Mouse (Mus musculus) adrenal gland (tissue): ENCODE measurements around the gene Ralbp1.

Experiments
- intact Hi-C: fragments of 180-260 bp; cut with DNase I; formaldehyde crosslinking; loops from one replicate; pipeline ENCODE4 v1.15.1; 2025

The Ralbp1 gene

DNA sequence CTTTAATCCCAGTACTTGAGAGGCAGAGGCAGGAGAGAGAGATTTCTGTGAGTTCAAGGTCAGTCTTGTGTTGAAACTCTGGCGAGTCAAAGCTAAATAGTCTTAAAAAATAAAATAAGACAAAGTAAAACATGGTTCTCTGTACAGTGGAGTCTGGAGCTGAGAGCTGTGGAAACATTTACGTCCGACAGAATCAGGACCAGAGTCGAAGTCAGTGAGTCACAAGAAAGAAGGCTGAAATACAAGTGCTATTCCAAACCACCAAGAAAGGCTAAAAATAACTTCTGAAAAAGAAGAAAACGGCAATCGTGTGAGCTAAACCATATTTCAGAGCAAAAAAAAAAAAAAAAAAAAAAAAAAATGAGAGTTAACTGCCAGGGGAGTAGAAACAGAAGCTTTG, 16.7 kb upstream of the Ralbp1 start:
- intact Hi-C loops, result no loop called here

DNA sequence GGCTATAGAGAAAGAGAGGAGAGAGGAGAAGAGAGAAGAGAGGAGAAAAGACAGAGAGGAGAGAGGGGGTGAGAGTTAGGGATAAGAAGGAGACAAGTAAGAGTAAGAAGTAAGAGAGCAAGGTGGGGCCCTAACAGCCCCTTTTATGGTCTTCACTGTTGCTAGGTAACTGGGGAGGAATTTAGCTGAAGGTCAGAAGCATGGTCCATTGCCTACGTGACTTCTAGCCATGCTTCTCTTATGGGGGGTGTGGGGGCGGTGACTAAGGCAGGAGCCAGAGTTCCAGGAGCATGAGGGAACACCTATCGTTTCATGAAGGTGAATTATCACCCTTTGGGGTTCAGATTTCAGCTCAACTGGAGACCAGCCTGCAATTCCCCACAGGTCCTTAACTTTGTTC, 10.4 kb upstream of the Ralbp1 start:
- intact Hi-C loops, result no loop called here

DNA sequence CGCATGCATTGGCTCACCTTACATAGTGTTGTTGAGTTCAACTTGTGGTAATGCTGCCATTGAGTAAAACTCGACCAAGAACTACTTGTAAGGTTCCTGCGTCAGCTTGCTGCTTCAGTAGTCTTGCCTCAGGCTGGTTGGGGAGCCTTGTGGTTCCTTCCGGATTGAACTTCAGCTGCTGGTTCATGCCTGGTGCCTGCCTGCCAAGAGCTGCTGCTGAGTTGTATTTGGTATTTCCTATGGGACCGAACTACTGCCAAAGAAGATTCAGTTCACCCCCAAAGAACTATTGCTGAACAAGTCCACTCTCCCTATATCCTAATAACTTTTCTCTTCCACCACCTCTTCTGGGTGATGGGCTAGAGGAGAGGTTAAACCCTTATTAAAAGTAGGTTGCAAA, 3.9 kb upstream of the Ralbp1 start:
- intact Hi-C loops, result no loop called here

DNA sequence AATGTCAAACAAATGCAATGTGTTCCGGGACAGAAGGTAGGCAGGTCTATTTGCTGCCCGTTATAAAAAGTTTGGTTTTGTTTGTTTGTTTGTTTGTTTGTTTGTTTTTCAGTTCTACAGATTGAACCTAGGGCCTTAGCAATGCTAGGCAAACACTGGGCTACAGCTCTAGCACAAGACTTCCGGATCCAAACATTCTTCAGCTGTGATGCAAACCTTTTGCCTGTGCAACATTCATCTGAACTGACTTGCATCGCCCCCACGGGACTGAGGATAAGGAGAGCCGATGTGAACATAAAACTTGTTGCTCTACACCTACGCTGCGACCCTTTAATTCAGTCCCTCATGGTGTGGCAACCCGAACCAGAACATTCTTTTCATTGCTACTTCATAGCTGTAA, 973 bp upstream of the Ralbp1 start:
- intact Hi-C loops, result no loop called here

DNA sequence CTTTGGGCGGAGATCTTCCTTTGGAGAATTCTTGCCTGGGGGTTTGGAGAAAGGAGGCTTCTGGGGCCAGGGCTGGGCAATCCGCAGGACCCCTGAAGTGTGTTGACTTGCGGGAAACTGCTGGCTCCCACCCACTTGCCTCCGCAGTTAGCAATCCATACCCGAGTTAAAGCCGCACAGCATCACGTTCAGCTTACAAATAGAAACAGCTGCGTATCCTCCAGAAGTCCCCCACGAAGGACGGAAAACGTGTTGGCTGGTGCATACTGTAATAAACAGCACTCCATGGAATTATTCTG, 251 bp downstream of the Ralbp1 start:
- intact Hi-C loops, result no loop called here

DNA sequence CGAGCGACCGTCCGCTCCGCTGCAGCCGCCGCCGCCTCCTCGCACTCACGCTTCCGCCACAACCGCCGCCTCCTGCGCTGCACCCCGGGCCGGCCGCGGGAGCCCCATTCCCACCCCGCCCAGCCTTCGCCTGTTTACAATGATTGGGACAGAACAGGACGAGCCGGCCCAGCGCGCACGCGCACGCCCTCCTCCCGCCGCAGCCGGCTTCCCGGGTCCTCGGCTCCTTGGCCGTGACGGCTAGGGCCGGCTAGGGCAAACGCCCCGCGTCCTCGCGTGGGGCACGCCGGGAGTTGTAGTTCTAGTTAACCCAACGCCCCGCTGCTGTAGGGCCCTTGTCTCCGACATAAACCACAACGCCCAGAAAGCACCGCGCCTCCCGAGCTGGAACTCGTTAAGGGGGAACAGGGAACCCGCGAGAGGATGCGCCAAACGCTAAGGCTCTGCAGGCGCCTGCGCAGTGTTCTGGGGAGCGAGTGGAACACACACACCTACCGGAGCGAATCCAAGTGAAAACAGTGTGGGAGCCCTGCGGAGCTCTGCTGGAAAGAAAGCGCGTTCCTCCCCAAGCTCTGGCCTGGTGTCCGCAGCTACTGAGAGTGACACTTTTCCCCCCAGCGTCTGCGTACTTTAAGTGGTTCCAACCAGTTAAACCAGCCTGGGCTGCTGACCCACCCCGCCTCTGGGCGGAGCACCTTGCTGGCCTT, 754 bp downstream of the Ralbp1 start:
- intact Hi-C loops, result no loop called here

DNA sequence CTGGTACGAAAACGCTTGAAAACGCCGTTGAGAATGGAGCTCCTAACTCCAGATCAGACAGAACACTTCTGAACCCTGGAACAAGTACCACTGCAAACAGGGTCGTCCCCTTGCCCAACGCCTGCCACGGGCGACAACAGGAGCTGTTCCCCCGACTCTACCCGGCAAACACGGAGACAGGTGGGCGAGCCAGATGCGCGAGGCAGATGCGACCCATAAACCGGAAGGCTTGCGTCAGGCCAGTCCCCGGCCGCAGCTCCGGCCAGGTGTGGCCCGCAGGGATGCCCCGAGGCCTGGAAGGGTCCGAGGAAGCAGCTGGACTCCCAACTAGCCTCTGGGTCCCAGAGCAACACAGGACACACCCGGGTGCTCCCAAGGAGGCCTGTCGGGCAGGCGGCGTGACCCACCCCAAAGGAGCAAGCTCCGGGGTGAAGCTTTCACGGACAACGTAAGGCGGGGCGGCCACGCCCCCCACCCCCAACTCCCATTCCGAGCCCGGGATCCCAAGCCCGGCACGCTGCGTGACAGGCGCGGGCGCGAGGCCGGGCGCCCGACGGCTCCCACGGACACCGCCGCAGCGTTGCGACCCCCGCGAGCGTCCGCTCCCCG, 1.4 kb downstream of the Ralbp1 start:
- intact Hi-C loops, result no loop called here

DNA sequence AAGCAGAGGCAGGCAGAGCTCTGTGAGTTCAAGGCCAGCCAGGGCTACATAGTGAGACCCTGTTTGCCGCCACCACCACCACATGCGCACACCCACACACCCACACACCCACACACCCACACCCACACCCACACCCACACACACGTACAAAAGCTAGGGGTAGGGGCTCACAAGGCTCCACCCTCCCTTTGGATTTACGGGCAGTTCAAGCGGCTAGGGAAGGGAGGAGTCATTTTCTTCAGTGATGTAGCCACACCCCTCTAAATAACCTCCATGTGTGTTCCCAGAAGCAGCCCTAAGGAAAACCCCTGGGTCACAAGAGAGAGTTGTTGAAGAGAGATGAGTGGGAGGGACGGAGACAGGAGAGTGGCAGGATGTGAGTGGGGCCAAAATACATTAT, 8.6 kb downstream of the Ralbp1 start:
- intact Hi-C loops, result no loop called here

DNA sequence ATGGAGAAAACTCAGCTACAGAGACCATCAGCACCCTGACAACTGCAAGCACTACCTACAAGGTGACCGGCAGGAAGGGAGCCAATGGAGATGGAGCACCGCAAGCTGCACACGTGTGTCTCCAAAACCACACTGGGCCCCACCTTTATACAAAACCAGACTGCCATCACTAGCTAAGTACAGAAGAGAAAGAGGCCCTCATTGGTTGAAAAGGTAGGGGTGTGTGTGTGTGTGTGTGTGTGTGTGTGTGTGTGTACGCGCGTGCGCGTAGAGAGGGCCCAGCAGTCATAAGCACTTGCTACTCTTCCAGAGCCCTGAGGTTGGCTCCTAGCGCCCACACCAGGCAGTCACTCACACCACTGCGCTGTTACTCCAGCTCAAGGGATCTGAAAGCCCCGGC, 11.8 kb downstream of the Ralbp1 start:
- intact Hi-C loops, result loop anchor here (5.0 kb wide), 2 partner anchors 78 to 233 kb away; partner anchors contain the start of gene Twsg1

DNA sequence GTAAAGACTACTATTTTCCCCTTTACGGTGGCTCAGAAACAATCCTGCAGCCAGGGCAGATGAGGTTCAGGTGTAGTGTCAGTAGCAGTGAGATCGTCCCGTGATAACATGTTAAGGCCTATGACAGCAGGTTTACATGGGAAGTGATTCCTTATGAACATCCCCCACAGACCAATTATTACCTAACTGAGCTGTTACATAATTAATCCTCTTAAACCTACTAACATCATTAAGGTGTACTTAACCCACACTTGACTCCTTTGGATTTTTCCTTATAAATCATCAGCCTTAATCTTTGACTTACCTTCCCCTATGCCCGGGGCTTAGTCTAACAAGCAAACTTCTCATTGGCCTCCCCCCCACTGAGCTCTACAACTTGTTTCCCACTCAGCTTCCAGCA, 12.4 kb downstream of the Ralbp1 start:
- intact Hi-C loops, result loop anchor here (5.0 kb wide), 2 partner anchors 79 to 234 kb away; partner anchors contain the start of gene Twsg1

DNA sequence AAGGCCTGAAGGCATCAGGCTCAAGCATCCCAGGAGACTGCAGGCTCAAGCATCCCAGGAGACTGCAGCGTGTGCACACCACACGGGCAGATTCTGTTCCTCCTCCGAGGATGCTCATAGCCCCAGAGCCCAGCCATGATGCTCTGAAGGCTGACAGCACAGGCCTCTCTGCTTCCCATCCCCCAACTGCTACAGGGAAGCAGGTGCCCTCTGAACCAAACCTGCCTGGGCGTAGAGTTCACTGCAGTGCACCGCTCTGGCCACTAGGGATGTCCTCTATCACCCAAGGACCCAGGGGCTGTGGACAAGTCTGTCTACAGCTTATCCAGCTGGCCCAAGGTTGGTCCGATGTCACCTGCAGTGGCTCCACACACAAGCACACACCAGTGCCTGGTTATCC, 12.9 kb downstream of the Ralbp1 start:
- intact Hi-C loops, result loop anchor here (5.0 kb wide), 2 partner anchors 80 to 235 kb away; partner anchors contain the start of gene Twsg1

DNA sequence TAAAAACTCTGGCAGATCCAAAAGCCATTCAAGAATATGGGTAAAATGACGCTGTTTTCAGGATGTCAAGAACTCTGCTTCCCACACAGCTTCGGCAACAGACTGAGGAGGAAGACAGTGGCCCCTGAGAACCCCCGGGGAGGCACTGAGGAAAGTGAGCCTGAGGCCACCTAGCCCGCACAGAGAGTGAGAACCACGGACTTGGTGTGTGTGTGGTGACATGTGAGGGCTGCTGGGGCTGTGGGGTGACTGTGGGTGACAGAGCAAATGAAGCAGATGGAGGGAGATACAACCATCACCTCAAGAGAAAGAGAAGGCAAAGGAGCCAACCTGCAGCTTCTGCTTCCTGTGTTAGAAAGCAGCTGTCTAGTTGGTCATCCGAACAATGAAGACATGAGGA, 13.5 kb downstream of the Ralbp1 start:
- intact Hi-C loops, result loop anchor here (5.0 kb wide), 2 partner anchors 80 to 235 kb away; partner anchors contain the start of gene Twsg1

DNA sequence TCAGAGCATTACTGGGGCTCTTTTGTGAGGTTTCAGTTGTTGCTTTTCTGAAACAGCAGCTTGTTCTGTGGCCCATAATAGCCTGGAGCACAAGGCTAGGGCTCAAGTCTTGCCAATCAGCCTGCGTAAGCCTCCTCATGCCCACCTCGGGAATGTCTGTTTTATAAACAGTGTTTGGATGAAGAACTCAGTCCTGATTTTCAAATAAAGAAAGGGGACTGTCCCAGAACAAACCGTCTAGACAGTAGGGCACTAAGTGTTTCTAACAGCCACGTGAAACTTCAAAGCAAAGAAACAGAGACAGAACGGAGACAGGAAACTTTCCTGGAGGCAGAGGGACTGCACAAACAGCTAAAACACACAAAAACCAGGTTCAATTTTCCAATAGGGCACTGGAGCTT, 14.0 kb downstream of the Ralbp1 start:
- intact Hi-C loops, result loop anchor here (5.0 kb wide), 2 partner anchors 81 to 236 kb away; partner anchors contain the start of gene Twsg1

DNA sequence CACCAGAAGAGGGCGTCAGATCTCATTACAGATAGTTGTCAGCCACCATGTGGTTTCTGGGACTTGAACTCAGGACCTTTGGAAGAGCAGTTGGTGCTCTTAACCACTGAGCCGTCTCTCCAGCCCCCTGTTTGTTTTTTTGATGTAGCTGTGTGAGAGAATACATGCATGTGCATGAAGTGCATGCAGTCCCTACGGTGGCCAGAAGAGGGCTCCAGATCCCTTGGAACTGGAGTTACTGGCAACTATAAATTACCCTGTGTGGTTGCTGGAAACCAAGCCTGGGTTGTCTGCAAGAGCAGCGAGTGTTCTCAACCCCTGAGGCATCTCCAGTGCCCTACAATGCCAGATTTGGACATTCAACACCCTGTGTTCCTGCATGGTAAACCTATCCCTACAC, 15.5 kb downstream of the Ralbp1 start:
- intact Hi-C loops, result loop anchor here (5.0 kb wide), 2 partner anchors 82 to 237 kb away; partner anchors contain the start of gene Twsg1

DNA sequence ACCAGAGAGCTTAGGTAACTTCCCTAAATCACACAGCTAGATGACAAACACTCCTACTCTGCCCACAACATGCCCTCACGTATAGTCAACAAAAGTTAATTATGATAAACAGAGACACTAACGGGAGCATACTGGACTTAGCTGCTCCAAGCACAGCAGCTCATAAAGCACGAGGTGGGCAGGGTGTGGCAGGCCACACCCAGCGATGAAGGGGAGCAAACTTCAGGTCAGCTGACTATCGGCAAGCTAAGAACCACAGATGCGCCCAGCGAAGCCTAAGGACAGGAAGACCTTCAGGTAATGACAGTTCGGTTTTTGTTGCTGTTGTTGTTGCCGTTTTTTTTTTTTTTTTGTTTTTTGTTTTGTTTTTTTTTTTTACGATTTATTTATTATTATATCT, 15.9 kb downstream of the Ralbp1 start:
- intact Hi-C loops, result loop anchor here (5.0 kb wide), 2 partner anchors 83 to 238 kb away; partner anchors contain the start of gene Twsg1

DNA sequence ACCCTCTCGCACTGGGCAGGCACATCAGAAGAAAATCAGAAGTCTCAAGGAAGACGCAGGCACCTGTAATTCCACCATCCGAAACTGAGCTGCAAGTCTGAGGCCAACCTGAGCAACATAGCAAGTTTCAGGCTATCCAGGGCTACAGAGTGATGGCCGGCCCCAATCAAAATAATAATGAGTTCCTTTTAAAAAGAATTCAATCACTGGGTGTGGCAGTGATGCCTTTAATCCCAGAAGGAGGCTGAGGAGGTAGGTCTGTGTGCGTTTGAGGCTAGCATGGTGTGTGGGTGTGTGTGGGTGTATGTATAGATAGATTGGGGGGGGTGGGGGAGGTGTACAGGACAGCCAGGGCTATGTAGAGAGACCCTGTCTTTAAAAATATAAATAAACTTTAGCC, 17.6 kb downstream of the Ralbp1 start:
- intact Hi-C loops, result no loop called here

DNA sequence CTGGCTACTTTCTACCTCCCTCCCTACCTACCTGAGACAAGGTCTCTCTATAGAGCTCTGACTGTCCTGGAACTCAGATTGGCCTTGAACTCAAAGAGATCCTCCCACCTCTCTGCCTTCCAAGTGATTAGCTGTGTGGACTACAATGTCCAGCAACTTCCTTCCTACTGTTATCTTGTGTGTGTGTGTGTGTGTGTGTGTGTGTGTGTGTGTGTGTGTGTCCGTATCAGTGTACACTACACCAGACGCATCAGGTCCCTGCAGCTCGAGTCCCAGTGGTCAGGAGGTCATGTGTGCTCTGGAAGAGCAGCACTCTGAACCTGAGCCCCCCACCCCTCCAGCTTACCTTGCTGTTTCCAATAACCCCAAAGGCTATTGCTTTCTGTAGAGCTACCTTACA, 19.4 kb downstream of the Ralbp1 start:
- intact Hi-C loops, result no loop called here

DNA sequence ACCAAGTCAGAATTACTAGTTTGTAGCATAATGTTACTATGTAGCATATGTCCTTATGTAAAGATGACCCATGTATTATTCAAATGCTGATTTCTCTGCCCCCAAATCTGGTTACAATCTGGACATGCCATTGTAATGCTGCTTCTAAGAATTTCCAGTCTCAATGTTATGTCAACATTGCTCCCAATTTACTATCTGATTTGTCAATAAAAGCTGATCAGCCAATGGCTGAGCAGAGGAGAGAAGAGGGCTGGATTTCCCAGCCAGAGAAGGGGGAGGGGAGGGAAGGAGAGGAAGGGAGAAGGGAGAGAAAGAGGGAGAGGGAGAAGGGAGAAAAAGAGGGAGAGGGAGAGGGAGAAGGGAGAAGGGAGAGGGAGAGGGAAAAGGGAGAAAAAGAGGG, 20.3 kb downstream of the Ralbp1 start:
- intact Hi-C loops, result no loop called here

DNA sequence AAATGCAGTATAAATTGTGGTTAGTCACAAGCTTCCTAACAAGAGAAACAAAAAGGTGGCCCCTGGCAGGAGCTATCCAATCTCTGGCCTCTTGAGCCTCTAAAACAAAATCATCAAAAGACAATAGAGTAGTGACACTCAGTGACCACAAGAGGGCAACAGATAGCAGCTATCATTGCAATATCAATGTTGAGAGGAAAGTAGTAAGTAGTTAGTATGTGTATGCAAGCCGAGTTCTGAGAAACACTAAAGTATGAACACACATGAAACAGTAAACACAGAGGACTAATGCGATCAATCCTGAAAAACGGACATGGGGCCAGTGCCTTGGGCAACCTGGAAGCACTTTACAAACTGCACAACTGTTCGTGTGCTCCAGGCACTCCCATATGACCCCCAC, 20.9 kb downstream of the Ralbp1 start:
- intact Hi-C loops, result loop anchor here (5.0 kb wide), 1 partner anchor 238 kb away; the partner anchor contains the start of gene Ndufv2

DNA sequence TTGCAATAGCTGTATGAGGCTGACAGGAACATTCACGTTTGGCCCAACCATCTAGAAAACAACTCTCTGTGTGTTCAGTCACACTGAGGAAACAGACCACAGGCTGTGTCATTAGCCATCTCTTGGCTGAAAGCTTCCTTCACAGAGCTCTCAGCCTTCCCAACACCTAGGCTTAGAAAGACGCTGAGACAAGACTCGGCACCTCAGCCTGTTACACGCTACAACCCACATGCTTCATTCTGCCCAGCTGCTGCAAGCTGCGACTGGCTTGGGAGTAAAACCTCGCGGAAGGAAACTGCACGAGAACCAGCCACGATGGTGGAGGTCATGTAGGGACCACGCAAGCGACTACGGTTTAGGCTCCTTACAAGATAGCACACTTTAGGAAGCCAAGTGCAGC, 21.8 kb downstream of the Ralbp1 start:
- intact Hi-C loops, result loop anchor here (5.0 kb wide), 1 partner anchor 238 kb away; the partner anchor contains the start of gene Ndufv2

DNA sequence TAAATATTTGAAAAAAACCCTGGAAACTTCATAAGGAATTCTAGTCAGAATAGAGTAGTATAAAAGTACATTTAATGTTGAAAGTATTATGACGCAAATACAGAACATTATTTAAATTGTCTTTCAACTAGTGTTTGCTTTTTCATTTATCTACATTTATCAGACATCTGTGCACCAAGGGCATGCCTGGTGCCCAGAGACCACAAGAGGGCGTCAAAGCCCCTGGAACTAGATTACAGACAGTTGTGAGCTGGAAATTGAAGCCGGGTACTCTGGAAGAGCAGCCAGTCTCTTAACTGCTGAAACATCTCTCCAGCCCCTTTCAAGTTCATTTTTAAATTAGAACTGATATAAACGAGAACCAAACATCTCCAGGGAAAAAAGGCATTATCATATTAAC, 23.0 kb downstream of the Ralbp1 start:
- intact Hi-C loops, result loop anchor here (5.0 kb wide), 1 partner anchor 240 kb away; the partner anchor contains the start of gene Ndufv2

DNA sequence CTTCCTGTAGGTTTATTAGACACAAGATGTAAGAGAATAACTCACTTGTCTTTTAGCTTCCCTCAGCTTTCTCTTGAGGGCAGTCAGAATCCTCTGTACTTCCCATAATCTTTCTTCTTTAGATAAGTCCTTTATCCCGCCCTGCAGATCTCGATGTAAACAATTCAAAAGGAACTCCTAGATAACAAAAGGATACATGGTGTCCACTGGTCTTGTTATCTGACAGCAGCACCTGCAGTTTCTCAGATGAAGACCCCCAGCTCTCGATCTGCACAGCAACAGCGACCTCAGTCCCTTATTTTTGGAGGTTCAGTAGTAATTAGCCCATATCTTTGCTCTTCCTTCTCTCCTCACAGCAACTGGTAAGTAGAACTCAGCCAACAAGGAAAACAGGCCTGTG, 28.0 kb downstream of the Ralbp1 start:
- intact Hi-C loops, result no loop called here

DNA sequence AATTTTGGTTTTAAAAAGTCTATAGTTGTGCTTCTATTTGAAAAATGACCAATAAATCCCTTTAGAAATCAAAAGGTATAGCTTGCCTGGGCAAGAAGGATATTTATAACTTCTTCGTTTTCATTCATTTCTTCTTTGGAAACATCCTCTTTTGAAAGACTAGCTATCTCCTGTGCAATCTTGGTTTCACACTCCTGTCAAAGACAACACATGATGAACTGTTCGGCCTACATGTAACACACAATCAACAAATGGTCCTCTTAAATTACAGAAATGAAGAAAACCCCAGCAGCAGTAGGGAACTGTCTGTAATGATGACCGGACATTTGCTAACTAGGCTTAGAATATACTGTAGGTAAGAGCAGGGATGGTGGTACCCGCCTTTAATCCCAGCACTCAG, 31.6 kb downstream of the Ralbp1 start:
- intact Hi-C loops, result no loop called here
